Mouse (Mus musculus): ENCODE measurements around the gene Ccp110. TPM values are rescaled to one million over a fixed set of nuclear protein-coding genes. Genes with fewer than 3 reads are reported as not detected.

Gene Ccp110
- total and polyA plus RNA-seq, 3 experiments = 10.6 to 16.3 (median 13.4) TPM

DNA sequence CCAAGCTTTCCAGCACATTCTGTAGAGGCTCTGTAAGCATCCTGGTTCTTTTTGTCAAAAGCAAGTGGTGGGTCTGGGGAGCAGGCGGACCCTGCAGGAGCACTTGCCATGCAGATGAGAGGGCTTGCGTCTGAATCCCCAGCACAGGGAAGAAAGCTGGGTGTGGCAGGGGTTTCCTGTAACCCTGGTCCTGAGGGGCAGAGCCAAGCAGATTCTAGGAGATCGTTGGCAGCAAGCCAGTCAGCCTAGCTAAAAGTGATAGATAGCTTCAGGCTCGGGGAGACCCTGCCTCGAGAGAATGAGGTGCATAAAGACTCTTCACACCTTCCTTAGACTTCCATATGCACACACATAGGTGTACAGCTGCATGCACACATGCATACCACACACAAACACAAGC lies 47.0 kb downstream of the Ccp110 start:
- dilution Hi-C loops (cut with MboI; ENCODE audit: extremely low pct_ligation_motif_present, extremely low pct_unique_long_range_greater_than_20kb, low sequenced_read_pairs) (no loop called here), in situ Hi-C loops (cut with MboI; ENCODE audit: low pct_ligation_motif_present, low pct_unique_long_range_greater_than_20kb, low sequenced_read_pairs) (no loop called here)
- Histone ChIP-seq H3K79me2 (replicated peaks; ENCODE audit: control insufficient read depth, extremely low read depth, insufficient read depth, poor library complexity, severe bottlenecking) (no peaks in the 10 kb centered on the region), H3K9me3 (replicated peaks; ENCODE audit: low read length) (no peaks in the 10 kb centered on the region), H3K27ac (ENCODE audit: insufficient read depth, low read depth) (no peak overlapping the region), H3K4me3 (replicated peaks in 1 of 3; ENCODE audit: low read depth in 2 of 3, low read length in 2 of 3, poor library complexity in 1 of 3) (no peak overlapping the region), H3K27me3 (replicated peaks) (no peaks in the 10 kb centered on the region), H3K4me1 (ENCODE audit: control insufficient read depth in 1 of 2, insufficient read depth in 2 of 2) (no peaks in the 10 kb centered on the region), H3K36me3 (replicated peaks in 1 of 2; ENCODE audit: control insufficient read depth in 1 of 2, insufficient read depth in 1 of 2, low read length in 1 of 2) (peaks cover 36 to 87% of the 10 kb centered on the region in 2 experiments), H3K4me2 (ENCODE audit: insufficient read depth, low read depth, poor library complexity, severe bottlenecking) (no peak overlapping the region), H3K9ac (ENCODE audit: insufficient read depth, low read depth) (no peak overlapping the region)
- TF ChIP-seq KAT2A (IDR thresholded peaks at IDR 0.05; ENCODE audit: insufficient replicate concordance, low read length) (no peak), ZMIZ1 (IDR thresholded peaks at IDR 0.05; ENCODE audit: low read depth, low read length) (no peak), BHLHE40 (IDR thresholded peaks at IDR 0.05; ENCODE audit: low read depth, low read length) (no peak), CHD2 (IDR thresholded peaks at IDR 0.05; ENCODE audit: low read length) (no peak)
- no peak for DNase-seq (ENCODE audit: extremely low read depth)

DNA sequence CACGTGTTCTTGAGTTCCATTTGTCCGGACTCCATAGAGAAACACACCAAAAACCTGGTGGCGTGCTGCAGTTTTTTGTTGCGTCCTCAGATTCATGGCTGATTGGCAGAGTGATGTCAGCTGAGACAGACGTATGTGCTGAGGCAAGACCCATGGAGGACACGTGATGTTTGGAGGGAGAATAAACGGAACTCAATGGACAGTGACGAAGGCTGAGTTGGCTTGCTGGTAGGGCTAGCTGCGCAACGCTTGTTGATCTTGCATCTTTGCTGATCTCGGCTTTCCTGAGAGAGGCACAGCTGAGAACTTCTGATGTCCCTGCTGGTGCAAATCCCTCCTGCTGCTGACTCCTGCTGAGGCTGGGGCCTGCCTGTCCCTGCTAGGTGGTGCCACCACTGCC lies 51.6 kb downstream of the Ccp110 start:
- Histone ChIP-seq H3K27me3 (replicated peaks) (no peaks in the 10 kb centered on the region), H3K4me2 (ENCODE audit: insufficient read depth, low read depth, poor library complexity, severe bottlenecking) (no peak overlapping the region), H3K9ac (ENCODE audit: insufficient read depth, low read depth) (no peak overlapping the region), H3K36me3 (replicated peaks in 1 of 2; ENCODE audit: control insufficient read depth in 1 of 2, insufficient read depth in 1 of 2, low read length in 1 of 2) (peaks cover 40 to 92% of the 10 kb centered on the region in 2 experiments), H3K4me3 (replicated peaks in 1 of 3; ENCODE audit: low read depth in 2 of 3, low read length in 2 of 3, poor library complexity in 1 of 3) (no peak overlapping the region), H3K79me2 (replicated peaks; ENCODE audit: control insufficient read depth, extremely low read depth, insufficient read depth, poor library complexity, severe bottlenecking) (no peaks in the 10 kb centered on the region), H3K4me1 (ENCODE audit: control insufficient read depth in 1 of 2, insufficient read depth in 2 of 2) (peaks cover 0 to 4% of the 10 kb centered on the region in 2 experiments; a peak in 1 of 4 replicates), H3K27ac (ENCODE audit: insufficient read depth, low read depth) (0 out of 2 replicates have a peak overlapping the region, but pooled peaks have one; percentile 6), H3K9me3 (replicated peaks; ENCODE audit: low read length) (no peaks in the 10 kb centered on the region)
- in situ Hi-C loops (cut with MboI; ENCODE audit: low pct_ligation_motif_present, low pct_unique_long_range_greater_than_20kb, low sequenced_read_pairs) (no loop called here), dilution Hi-C loops (cut with MboI; ENCODE audit: extremely low pct_ligation_motif_present, extremely low pct_unique_long_range_greater_than_20kb, low sequenced_read_pairs) (no loop called here)
- no peak for DNase-seq (ENCODE audit: extremely low read depth)
- TF ChIP-seq HCFC1 (IDR thresholded peaks at IDR 0.05; ENCODE audit: low read depth, low read length) = no peak
- no peak for TF ChIP-seq ZKSCAN1 (IDR thresholded peaks at IDR 0.05; ENCODE audit: borderline replicate concordance, low read depth, low read length)

DNA sequence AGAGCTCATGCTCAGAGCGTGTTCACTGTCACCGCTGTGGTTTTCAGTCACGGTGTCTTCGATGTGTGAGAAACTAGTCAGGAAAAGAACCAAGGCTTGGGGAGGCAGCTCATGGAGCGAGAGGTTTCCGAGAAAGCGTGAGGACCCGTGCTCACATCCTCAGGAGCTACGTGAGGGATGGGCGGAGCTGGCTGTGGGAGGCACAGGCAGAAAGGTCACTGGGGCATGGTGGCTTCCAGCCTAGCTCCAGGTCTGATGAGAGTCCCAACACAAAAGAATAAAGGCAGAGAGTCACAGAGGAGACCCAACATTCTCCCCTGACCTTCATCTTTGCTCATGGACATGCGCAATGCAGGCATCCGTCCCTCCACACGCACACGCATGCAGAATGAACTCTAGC lies 52.4 kb downstream of the Ccp110 start:
- Histone ChIP-seq H3K36me3 (replicated peaks in 1 of 2; ENCODE audit: control insufficient read depth in 1 of 2, insufficient read depth in 1 of 2, low read length in 1 of 2) (peaks cover 37 to 90% of the 10 kb centered on the region in 2 experiments), H3K27me3 (replicated peaks) (no peaks in the 10 kb centered on the region), H3K4me2 (ENCODE audit: insufficient read depth, low read depth, poor library complexity, severe bottlenecking) (no peak overlapping the region), H3K4me1 (ENCODE audit: control insufficient read depth in 1 of 2, insufficient read depth in 2 of 2) (peaks cover 0 to 4% of the 10 kb centered on the region in 2 experiments; a peak in 1 of 4 replicates), H3K9ac (ENCODE audit: insufficient read depth, low read depth) (no peak overlapping the region), H3K79me2 (replicated peaks; ENCODE audit: control insufficient read depth, extremely low read depth, insufficient read depth, poor library complexity, severe bottlenecking) (no peaks in the 10 kb centered on the region), H3K27ac (ENCODE audit: insufficient read depth, low read depth) (no peak overlapping the region), H3K4me3 (replicated peaks in 1 of 3; ENCODE audit: low read depth in 2 of 3, low read length in 2 of 3, poor library complexity in 1 of 3) (no peak overlapping the region), H3K9me3 (replicated peaks; ENCODE audit: low read length) (no peaks in the 10 kb centered on the region)
- DNase-seq (ENCODE audit: extremely low read depth) = no peak
- TF ChIP-seq KAT2A (IDR thresholded peaks at IDR 0.05; ENCODE audit: insufficient replicate concordance, low read length) = no peak
- TF ChIP-seq MEF2A (IDR thresholded peaks at IDR 0.05; ENCODE audit: borderline replicate concordance, low read depth, low read length) = no peak
- TF ChIP-seq RCOR1 (conservative IDR thresholded peaks at IDR 0.05; ENCODE audit: low read depth, low read length) = no peak
- TF ChIP-seq ZMIZ1 (IDR thresholded peaks at IDR 0.05; ENCODE audit: low read depth, low read length) = no peak
- no peak for TF ChIP-seq MAZ (IDR thresholded peaks at IDR 0.05; ENCODE audit: low read depth, low read length)
- TF ChIP-seq MAX (IDR thresholded peaks at IDR 0.05; ENCODE audit: low read length) = no peak
- TF ChIP-seq NELFE (IDR thresholded peaks at IDR 0.05; ENCODE audit: low read depth, low read length) = no peak
- no peak for TF ChIP-seq SIN3A (IDR thresholded peaks at IDR 0.05; ENCODE audit: low read length)
- TF ChIP-seq ZC3H11A (IDR thresholded peaks at IDR 0.05; ENCODE audit: low read depth, low read length) = no peak
- TF ChIP-seq RAD21 (IDR thresholded peaks at IDR 0.05; ENCODE audit: low read depth, low read length) = no peak
- no peak for TF ChIP-seq SMC3 (IDR thresholded peaks at IDR 0.05; ENCODE audit: low read depth, low read length)
- TF ChIP-seq BHLHE40 (IDR thresholded peaks at IDR 0.05; ENCODE audit: low read depth, low read length) = no peak
- no peak for TF ChIP-seq MXI1 (IDR thresholded peaks at IDR 0.05; ENCODE audit: low read depth, low read length)
- no peak for TF ChIP-seq CTCF (conservative IDR thresholded peaks at IDR 0.05 in 1 of 2, IDR thresholded peaks at IDR 0.05 in 1 of 2; ENCODE audit: low read depth in 2 of 2, low read length in 2 of 2)
- no peak for TF ChIP-seq JUN (IDR thresholded peaks at IDR 0.05; ENCODE audit: insufficient read depth, low read depth, low read length)
- no peak for TF ChIP-seq UBTF (IDR thresholded peaks at IDR 0.05; ENCODE audit: low read depth, low read length)
- no peak for TF ChIP-seq JUND (conservative IDR thresholded peaks at IDR 0.05; ENCODE audit: low read depth, low read length)
- in situ Hi-C loops (cut with MboI; ENCODE audit: low pct_ligation_motif_present, low pct_unique_long_range_greater_than_20kb, low sequenced_read_pairs) = no loop called here
- dilution Hi-C loops (cut with MboI; ENCODE audit: extremely low pct_ligation_motif_present, extremely low pct_unique_long_range_greater_than_20kb, low sequenced_read_pairs) = no loop called here

Measured in CH12.LX (cell line).